Mouse (Mus musculus): ENCODE data around the gene Pcdh20.

The Pcdh20 gene

DNA sequence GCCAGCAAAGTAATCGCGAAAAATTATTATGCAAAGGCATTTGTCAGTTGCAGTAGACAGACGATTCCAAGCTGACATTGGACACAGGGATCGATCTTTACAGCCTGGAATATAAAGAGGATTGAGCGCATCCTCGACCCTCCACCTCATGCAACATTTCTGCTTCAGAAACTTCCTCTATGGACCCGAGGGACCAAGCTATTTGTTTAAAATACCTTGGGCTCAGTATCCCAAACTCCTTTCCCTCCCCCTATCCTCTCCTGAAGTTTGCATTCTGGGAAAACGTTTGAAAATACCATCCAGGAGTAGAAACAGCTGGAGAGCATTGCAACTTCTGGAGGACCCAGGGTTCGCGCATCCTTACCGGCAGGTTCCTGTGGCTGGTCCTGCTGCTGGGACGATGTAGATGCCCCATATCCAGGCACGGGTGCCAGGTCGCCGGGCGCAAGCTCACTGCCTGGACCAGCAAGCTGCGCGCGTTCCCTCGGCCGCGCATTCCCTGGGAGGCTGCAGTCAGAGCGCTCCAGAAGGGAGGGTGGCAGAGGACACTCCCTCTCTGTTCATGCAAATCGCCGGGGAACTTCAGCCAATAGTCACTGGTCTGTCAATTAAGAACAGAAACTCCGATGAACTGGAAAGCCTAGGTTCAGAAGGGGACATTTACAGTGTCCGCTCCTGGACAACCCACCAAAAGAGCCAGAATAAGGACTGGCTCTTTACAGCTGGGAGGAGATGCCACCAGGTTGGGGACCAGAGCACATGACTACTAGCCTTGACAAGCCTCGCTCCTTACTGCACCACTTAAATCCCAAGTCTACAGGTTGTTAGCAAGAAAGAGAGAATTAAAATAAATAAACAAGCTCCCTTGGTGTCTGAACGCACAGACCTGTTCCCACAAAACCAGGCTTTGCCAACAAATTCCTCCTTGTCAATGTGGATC, at the start of gene Pcdh20:
Gene Pcdh20 (minus strand): TSS at position 902 of the 940 bp plus-strand sequence.
- in situ Hi-C loops (cut with MboI; ENCODE audit: low pct_unique_long_range_greater_than_20kb in 1 of 2, low sequenced_read_pairs in 2 of 2, unreplicated experiment in 1 of 2), result no loop called here

DNA sequence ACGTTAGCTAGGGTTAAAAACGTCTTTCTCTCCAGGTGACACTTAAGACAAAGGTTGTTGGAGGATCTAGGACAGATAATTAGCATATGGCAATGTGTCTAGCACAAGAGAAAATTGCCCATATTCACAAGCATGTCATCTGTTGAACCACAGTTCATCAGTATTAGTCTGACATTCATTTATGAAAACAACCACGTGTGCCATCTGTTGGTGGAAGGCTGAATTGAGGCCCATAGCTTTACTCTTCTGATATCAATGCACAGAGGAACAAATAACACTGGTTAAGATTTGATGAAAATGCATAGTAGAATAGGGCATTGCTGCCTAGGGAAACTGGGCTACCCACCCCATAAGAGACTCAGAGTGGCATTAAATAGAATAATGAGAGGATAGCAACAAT, 8.7 kb upstream of the Pcdh20 start:
- in situ Hi-C loops (cut with MboI; ENCODE audit: low pct_unique_long_range_greater_than_20kb in 1 of 2, low sequenced_read_pairs in 2 of 2, unreplicated experiment in 1 of 2), result no loop called here

DNA sequence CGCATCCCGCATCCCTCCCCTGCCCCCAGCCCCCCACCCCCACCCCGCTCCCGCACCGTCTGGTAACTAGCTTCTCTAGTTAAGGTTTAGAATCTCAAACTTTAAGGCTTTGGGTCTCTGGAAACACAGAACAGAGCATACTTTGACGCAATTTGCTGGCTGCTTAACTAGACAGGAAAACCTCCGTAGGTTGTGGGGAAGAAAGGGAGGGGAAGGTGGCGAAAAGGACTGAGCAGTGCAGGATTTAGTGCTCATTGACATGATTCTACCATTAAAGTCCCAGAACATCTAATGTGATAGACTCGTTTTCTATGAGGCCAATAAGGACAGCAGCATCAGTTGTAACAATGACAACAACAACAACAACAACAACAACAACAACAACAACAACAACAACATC, 1.2 kb downstream of the Pcdh20 start:
- in situ Hi-C loops (cut with MboI; ENCODE audit: low pct_unique_long_range_greater_than_20kb in 1 of 2, low sequenced_read_pairs in 2 of 2, unreplicated experiment in 1 of 2), result no loop called here

DNA sequence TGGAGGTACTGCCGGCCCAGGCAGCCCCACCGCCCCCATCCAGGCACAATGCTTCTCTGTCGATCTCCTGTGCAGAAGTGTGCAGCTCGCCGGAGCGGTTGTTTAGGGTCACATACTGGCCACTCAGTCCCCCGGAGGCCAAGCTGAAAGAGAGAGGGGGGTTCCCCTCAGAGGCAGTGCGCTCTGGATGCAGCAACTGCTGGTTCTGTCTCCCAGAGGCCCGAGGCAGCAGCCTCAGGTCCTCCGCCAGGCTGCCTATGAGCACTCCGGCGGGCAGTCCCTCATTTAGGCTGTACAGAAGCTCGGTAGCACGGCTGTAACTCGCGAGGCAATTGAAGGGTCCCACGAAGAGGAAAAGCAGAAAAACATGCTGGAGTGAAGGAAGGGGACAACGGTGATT, 1.8 kb downstream of the Pcdh20 start:
- in situ Hi-C loops (cut with MboI; ENCODE audit: low pct_unique_long_range_greater_than_20kb in 1 of 2, low sequenced_read_pairs in 2 of 2, unreplicated experiment in 1 of 2), result no loop called here

DNA sequence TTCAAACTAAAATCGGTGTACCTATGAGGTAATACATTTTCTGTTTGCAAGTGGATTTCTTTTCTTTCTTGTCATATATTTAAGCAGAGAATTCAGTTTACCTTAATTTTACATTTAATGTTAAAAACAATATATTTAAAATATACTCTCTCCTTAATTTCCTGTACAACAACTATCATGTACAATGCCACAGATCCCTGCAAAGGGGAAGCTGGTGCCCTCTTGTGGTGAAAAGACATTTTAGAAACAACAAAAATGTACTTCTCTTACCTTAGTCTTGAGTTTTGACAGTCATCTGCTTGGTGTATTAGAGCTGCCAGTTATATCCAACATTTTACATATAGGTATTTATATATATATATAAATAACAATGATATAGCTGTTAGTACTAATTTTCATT, 4.8 kb downstream of the Pcdh20 start:
- in situ Hi-C loops (cut with MboI; ENCODE audit: low pct_unique_long_range_greater_than_20kb in 1 of 2, low sequenced_read_pairs in 2 of 2, unreplicated experiment in 1 of 2), result no loop called here

DNA sequence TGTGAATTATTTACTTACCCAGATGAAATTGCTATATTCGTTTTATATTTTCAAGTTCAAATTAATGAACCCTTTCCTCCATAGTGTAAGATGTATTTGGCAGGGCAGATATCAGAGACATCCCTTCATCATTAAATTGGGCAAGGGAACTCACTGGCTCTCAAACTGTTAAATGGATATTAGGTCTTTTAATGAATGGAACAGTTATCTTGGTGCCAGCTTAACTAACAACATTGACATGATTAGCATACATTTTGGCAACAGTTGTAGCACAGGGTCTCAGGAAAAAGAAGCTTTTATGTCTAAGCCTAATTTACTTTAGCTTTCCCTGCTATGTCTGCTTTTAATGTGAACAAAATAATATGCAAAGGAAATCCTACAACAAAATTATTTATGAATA, 6.8 kb downstream of the Pcdh20 start:
- in situ Hi-C loops (cut with MboI; ENCODE audit: low pct_unique_long_range_greater_than_20kb in 1 of 2, low sequenced_read_pairs in 2 of 2, unreplicated experiment in 1 of 2), result no loop called here

DNA sequence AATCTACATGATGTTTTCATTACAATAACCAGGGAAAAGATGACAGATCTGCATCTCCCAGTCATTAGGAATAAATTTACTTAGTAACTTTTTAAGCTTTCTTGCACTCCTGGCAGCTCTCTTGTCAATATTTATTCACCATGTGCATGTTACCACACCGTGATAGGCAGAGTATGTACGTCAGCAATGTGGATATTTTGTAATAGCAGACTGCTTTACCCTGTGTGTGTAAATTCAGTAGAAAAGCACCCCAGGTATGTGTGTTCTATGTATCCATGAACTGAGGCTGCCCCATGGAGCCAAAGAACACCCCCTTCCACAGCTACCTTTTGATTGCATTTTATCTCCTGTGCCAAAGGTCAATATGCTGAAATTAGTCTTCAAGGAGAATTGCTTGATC, 7.8 kb downstream of the Pcdh20 start:
- in situ Hi-C loops (cut with MboI; ENCODE audit: low pct_unique_long_range_greater_than_20kb in 1 of 2, low sequenced_read_pairs in 2 of 2, unreplicated experiment in 1 of 2), result no loop called here

DNA sequence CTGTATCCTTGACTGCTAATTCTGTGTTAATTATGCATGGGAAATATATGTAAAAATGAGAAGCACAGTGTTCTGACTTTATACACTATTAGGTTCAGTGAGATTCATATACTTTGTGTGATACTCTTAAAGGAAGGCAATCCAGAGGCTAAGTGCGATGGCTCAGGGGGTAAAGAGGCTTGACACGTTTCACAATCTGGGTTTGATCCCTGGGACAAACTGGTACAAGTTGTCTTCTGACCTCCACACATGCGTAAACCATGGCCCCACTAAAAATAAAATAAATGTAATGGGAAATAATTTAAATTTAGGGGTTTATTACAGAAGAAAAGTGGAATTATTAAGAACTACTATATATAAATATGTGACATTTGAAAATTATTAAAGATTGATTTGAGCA, 8.3 kb downstream of the Pcdh20 start:
- in situ Hi-C loops (cut with MboI; ENCODE audit: low pct_unique_long_range_greater_than_20kb in 1 of 2, low sequenced_read_pairs in 2 of 2, unreplicated experiment in 1 of 2), result no loop called here

DNA sequence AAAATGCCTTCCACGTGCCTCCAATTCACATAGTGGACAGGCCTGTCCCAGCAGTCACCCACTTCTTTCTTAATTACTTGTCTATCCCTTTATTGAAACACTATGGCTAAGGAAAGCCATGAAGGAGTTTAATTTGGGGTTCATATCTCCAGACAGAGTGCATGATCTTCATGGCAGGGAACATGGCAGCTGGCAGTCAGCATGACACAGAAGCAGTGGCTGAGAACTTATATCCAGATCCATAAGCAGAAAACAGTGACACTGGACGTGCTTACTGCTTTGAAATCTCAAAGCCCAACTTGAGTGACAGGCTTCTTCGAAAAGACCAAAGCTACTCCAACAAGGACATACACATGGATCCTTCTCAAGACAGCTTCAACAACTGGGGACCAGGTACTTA, 10.5 kb downstream of the Pcdh20 start:
- in situ Hi-C loops (cut with MboI; ENCODE audit: low pct_unique_long_range_greater_than_20kb in 1 of 2, low sequenced_read_pairs in 2 of 2, unreplicated experiment in 1 of 2), result no loop called here

DNA sequence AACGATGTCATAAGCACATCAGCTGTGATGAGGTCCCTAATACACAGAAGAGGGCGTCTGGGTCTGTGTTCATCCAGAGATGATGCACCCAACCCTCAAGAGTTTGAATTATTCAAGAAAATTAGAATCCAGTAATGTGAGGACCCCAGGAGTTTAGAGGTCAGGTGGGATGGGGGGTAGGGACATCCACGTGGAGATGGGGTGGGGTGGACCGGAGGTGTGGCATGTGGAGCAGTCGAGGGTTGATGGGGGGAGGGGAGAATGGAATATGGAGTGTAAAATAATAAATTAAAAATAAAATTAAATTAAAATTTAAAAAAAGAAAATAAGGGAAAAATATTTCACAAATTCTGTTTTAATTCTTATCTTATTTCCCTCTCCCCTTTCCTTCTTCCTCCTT, 27.9 kb downstream of the Pcdh20 start:
- in situ Hi-C loops (cut with MboI; ENCODE audit: low pct_unique_long_range_greater_than_20kb in 1 of 2, low sequenced_read_pairs in 2 of 2, unreplicated experiment in 1 of 2), result no loop called here

DNA sequence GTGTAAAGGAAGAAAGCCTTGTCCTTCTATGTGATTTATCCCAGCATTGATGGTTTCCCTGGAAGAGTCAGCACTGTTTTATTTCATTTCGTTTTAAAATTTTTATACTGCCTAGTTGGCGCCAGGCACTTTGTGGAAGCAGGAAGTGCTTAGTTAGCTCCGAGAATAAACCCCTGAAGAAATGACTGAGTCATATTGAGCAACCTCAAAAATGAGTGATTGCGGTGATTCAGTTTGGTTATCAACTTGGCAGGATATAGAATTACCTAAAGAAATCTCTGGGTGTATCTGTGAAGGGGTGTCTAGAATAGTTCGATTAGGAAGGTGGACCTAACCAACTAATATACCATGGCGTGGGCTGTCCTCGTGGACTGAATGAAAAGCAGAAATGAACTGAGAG, 41.8 kb downstream of the Pcdh20 start:
- in situ Hi-C loops (cut with MboI; ENCODE audit: low pct_unique_long_range_greater_than_20kb in 1 of 2, low sequenced_read_pairs in 2 of 2, unreplicated experiment in 1 of 2), result no loop called here

DNA sequence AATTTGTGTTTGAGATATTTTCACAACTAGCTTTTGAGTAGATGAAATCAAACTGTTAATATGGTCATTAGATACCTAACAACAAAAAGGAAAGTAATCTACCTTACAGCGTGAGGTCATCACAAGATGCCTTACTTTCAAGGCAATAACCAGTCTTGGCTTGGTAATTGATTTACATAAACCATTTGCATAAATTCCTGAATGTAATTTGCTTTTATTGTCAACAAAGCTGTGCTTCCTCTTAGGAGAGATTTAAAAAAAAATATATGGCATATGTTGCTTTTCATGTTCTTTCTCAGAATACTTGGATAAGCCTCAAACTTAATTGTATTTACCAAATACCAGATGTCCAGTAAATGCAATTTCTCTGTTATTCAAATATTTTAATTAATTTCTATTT, 43.8 kb downstream of the Pcdh20 start:
- in situ Hi-C loops (cut with MboI; ENCODE audit: low pct_unique_long_range_greater_than_20kb in 1 of 2, low sequenced_read_pairs in 2 of 2, unreplicated experiment in 1 of 2), result no loop called here

Measured in mouse embryonic stem cell (cell line).